Mouse (Mus musculus) fibroblast of lung, adult 2 months (primary cell): Measurements from ENCODE around the gene 4930453N24Rik.
A peak's percentile ranks its signal among the peaks of the same experiment; 100 is the strongest.

ENCODE experiments used
- DNase-seq: peaks from one replicate; pipeline ENCODE4 v3.0.0-alpha.2; 2011; ENCODE audit warnings: low read depth

The 4930453N24Rik gene

GRCm38 (mm10) chr16:64770521-64771430 lies at the start of gene 4930453N24Rik:
TSS of gene 4930453N24Rik (minus strand) at chr16:64771161.
- peak; percentile 61 for DNase-seq

- DNase-seq, result no peak
These were observed 46.3 kb upstream of the 4930453N24Rik start for GRCm38 (mm10) chr16:64817094-64817765.

- no peak for DNase-seq
These were observed 32.1 kb upstream of the 4930453N24Rik start for GRCm38 (mm10) chr16:64803041-64803440.

- DNase-seq, result no peak
These were observed 30.7 kb upstream of the 4930453N24Rik start for GRCm38 (mm10) chr16:64801638-64802037.

- DNase-seq, result no peak
These were observed 29.4 kb upstream of the 4930453N24Rik start for GRCm38 (mm10) chr16:64800393-64800792.

- no peak for DNase-seq
These were observed 23.8 kb upstream of the 4930453N24Rik start for GRCm38 (mm10) chr16:64794802-64795201.

- no peak for DNase-seq
These were observed 18.7 kb upstream of the 4930453N24Rik start for GRCm38 (mm10) chr16:64789706-64790105.

- no peak for DNase-seq
These were observed 4.6 kb upstream of the 4930453N24Rik start for GRCm38 (mm10) chr16:64775516-64775915.

GRCm38 (mm10) chr16:64771431-64771818 lies 464 bp upstream of the 4930453N24Rik start:
- no peak for DNase-seq

- DNase-seq, result no peak
These were observed 4.2 kb downstream of the 4930453N24Rik start for GRCm38 (mm10) chr16:64766696-64767300.

- DNase-seq, result no peak
These were observed 11.7 kb downstream of the 4930453N24Rik start for GRCm38 (mm10) chr16:64759245-64759626.

GRCm38 (mm10) chr16:64758561-64759244 lies 12.3 kb downstream of the 4930453N24Rik start:
- no peak for DNase-seq

GRCm38 (mm10) chr16:64757666-64758400 lies 13.1 kb downstream of the 4930453N24Rik start:
- DNase-seq, result no peak

- no peak for DNase-seq
These were observed 14.6 kb downstream of the 4930453N24Rik start for GRCm38 (mm10) chr16:64756321-64756720.

- no peak for DNase-seq
These were observed 16.2 kb downstream of the 4930453N24Rik start for GRCm38 (mm10) chr16:64754743-64755139.

- DNase-seq, result no peak
These were observed 16.8 kb downstream of the 4930453N24Rik start for GRCm38 (mm10) chr16:64753990-64754742.

GRCm38 (mm10) chr16:64748237-64748636 lies 22.7 kb downstream of the 4930453N24Rik start:
- DNase-seq, result peak; percentile 61

- no peak for DNase-seq
These were observed 25.9 kb downstream of the 4930453N24Rik start for GRCm38 (mm10) chr16:64745089-64745488.

GRCm38 (mm10) chr16:64737289-64737688 lies 33.7 kb downstream of the 4930453N24Rik start:
- DNase-seq, result no peak

GRCm38 (mm10) chr16:64723273-64724057 lies 47.5 kb downstream of the 4930453N24Rik start:
- DNase-seq, result peak; percentile 65
